In genomic region chr2:97545946-97546345, GRCm38 (mm10) we compare ENCODE assay signal across 34 mouse cellular contexts.
"Had no signal": no experiment of that assay in that cellular context is flagged by ENCODE, and none has a peak within 500 bp of the region (broad histone marks: within the 10 kb centered on the region; RNA-seq: fewer than 3 reads in every experiment).

No protein-coding gene starts in this region.

- H3K9ac ChIP-seq: heart, embryonic 12.5 days; heart, embryonic 13.5 days; heart, embryonic 15.5 days; hindbrain, embryonic 12.5 days; hindbrain, embryonic 13.5 days; hindbrain, embryonic 14.5 days; hindbrain, embryonic 15.5 days; intestine, embryonic 15.5 days; kidney, embryonic 15.5 days had no signal

- H3K9me3 ChIP-seq: heart, embryonic 12.5 days; heart, embryonic 13.5 days; heart, embryonic 15.5 days; hindbrain, embryonic 10.5 days; hindbrain, embryonic 12.5 days; hindbrain, embryonic 13.5 days; hindbrain, embryonic 15.5 days; intestine, embryonic 15.5 days; kidney, embryonic 15.5 days had no signal

- ATAC-seq: hindbrain, embryonic 16.5 days; hindbrain, postnatal 0 days; inflammation-experienced regulatory T-cells, adult 6 months; intestine, embryonic 15.5 days; intestine, embryonic 16.5 days; intestine, postnatal 0 days had no signal

- H3K36me3 ChIP-seq: heart, embryonic 12.5 days; heart, embryonic 13.5 days; heart, embryonic 15.5 days; hindbrain, embryonic 10.5 days; hindbrain, embryonic 12.5 days; hindbrain, embryonic 13.5 days; hindbrain, embryonic 15.5 days; intestine, embryonic 15.5 days; kidney, embryonic 15.5 days had no signal

- H3K4me2 ChIP-seq: heart, embryonic 11.5 days; heart, embryonic 12.5 days; heart, embryonic 13.5 days; heart, embryonic 15.5 days; hindbrain, embryonic 12.5 days; hindbrain, embryonic 13.5 days; hindbrain, embryonic 14.5 days; hindbrain, embryonic 15.5 days; intestine, embryonic 15.5 days; kidney, embryonic 15.5 days had no signal

- H3K4me1 ChIP-seq: heart, embryonic 12.5 days; heart, embryonic 13.5 days; heart, embryonic 15.5 days; hindbrain, embryonic 12.5 days; intestine, embryonic 15.5 days; kidney, embryonic 15.5 days had no signal

- H3K27ac ChIP-seq: heart, embryonic 13.5 days; heart, embryonic 15.5 days; hindbrain, embryonic 10.5 days; hindbrain, embryonic 12.5 days; hindbrain, embryonic 13.5 days; hindbrain, embryonic 14.5 days; hindbrain, embryonic 15.5 days; hindbrain, postnatal 0 days; intestine, embryonic 15.5 days; kidney, embryonic 15.5 days; kidney, postnatal 0 days; layer of hippocampus, adult 2 months; left cerebral cortex, adult 2 months had no signal

- DNase-seq: heart, postnatal 10 days; heart, postnatal 14 days; heart, postnatal 36 days; heart, postnatal 4 days; kidney, adult 11 months; kidney, adult 18-20 months; kidney, adult 2 months; kidney, adult 8-10 months; kidney, adult 9 months; kidney, postnatal 10 days; kidney, postnatal 14 days; kidney, postnatal 36 days; kidney, postnatal 4 days; layer of hippocampus, adult 9-11 months; layer of hippocampus, postnatal 36 days had no signal

- H3K27me3 ChIP-seq: heart, embryonic 12.5 days; heart, embryonic 13.5 days; heart, embryonic 15.5 days; hindbrain, embryonic 12.5 days; hindbrain, embryonic 13.5 days; hindbrain, embryonic 15.5 days; intestine, embryonic 15.5 days; kidney, embryonic 15.5 days had no signal

- H3K4me3 ChIP-seq: heart, embryonic 12.5 days; heart, embryonic 13.5 days; heart, embryonic 15.5 days; hindbrain, embryonic 10.5 days; hindbrain, embryonic 12.5 days; hindbrain, embryonic 13.5 days; hindbrain, embryonic 15.5 days; intestine, embryonic 15.5 days; kidney, embryonic 15.5 days; layer of hippocampus, adult 2 months; left cerebral cortex, adult 2 months had no signal
